Mouse (Mus musculus): ENCODE results near the gene Rims1. TPM values are rescaled to one million over a fixed set of nuclear protein-coding genes. Genes with fewer than 3 reads are reported as not detected.

The Rims1 gene
- polyA plus RNA-seq, 1 experiment from 2014 or later: 8.9 TPM

DNA sequence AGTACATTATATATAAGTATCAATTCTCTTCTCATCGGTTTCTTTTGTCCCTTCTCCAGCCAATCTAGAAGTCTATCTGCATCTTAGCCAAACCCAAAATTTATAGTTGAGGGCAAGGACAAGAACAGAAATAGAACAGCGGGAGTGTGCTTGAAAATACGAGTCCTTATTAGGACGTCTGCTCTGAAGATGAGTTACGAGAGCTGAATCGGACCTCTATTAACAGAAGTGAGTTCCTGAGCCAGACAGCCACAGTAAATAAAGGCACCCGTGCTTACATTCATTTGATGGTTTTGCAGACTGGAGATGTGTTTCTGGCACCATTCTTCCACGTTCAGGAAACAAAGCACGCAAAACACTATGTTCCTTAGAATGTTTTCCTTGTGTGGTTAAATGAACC, 466.9 kb downstream of the Rims1 start:
- H3K9ac ChIP-seq (ENCODE audit: low read length): no peak overlapping the region
- ATAC-seq (replicated peaks; ENCODE audit: low FRiP score, low TSS enrichment, low read depth): 0 out of 2 replicates have a peak, but pooled peaks have one; percentile 50
- peak overlapping the region; percentile 27 for H3K4me2 ChIP-seq (ENCODE audit: low read length)
- H3K4me3 ChIP-seq (ENCODE audit: low read depth, low read length): no peak overlapping the region
- H3K9me3 ChIP-seq (ENCODE audit: control insufficient read depth, low read length): no peaks in the 10 kb centered on the region
- 31% methylated on average over 9 of the region's 9 CpGs for WGBS
- no peaks in the 10 kb centered on the region for H3K36me3 ChIP-seq (ENCODE audit: control insufficient read depth, insufficient read depth, low read length)
- H3K27ac ChIP-seq (ENCODE audit: low read depth): peak overlapping the region; percentile 76
- no peaks in the 10 kb centered on the region for H3K4me1 ChIP-seq (replicated peaks; ENCODE audit: control insufficient read depth, insufficient read depth, low read length)
- H3K27me3 ChIP-seq (replicated peaks; ENCODE audit: control insufficient read depth, insufficient read depth, low read length): no peaks in the 10 kb centered on the region
- DNase-seq (ENCODE audit: low spot score): no peak

GRCm38 (mm10) chr1:22320941-22321676, 484.7 kb downstream of the Rims1 start:
- DNase-seq (ENCODE audit: low spot score): no peak
- 63% methylated on average over 6 of the region's 6 CpGs for WGBS

GRCm38 (mm10) chr1:22315537-22315936, 490.3 kb downstream of the Rims1 start:
- no peak overlapping the region for H3K4me3 ChIP-seq (ENCODE audit: low read depth, low read length)
- H3K27ac ChIP-seq (ENCODE audit: low read depth): no peak overlapping the region
- 22% methylated on average over 2 of the region's 2 CpGs for WGBS
- H3K36me3 ChIP-seq (ENCODE audit: control insufficient read depth, insufficient read depth, low read length): no peaks in the 10 kb centered on the region
- H3K9me3 ChIP-seq (ENCODE audit: control insufficient read depth, low read length): no peaks in the 10 kb centered on the region
- no peaks in the 10 kb centered on the region for H3K27me3 ChIP-seq (replicated peaks; ENCODE audit: control insufficient read depth, insufficient read depth, low read length)
- no peak overlapping the region; the same call in 1 of the 2 replicates for H3K4me2 ChIP-seq (ENCODE audit: low read length)
- ATAC-seq (replicated peaks; ENCODE audit: low FRiP score, low TSS enrichment, low read depth) (no peak), DNase-seq (ENCODE audit: low spot score) (no peak)
- no peak overlapping the region for H3K9ac ChIP-seq (ENCODE audit: low read length)
- 0 out of 2 replicates have a peak, but pooled peaks cover 3% of the 10 kb centered on the region for H3K4me1 ChIP-seq (replicated peaks; ENCODE audit: control insufficient read depth, insufficient read depth, low read length)

More at GRCm38 (mm10) chr1:22320941-22321676, 484.7 kb downstream of the Rims1 start:
- H3K9me3 ChIP-seq (ENCODE audit: control insufficient read depth, low read length): no peaks in the 10 kb centered on the region
- no peaks in the 10 kb centered on the region for H3K27me3 ChIP-seq (replicated peaks; ENCODE audit: control insufficient read depth, insufficient read depth, low read length)
- 0 out of 2 replicates have a peak, but pooled peaks cover 2% of the 10 kb centered on the region for H3K4me1 ChIP-seq (replicated peaks; ENCODE audit: control insufficient read depth, insufficient read depth, low read length)
- H3K36me3 ChIP-seq (ENCODE audit: control insufficient read depth, insufficient read depth, low read length): no peaks in the 10 kb centered on the region
- H3K27ac ChIP-seq (ENCODE audit: low read depth): no peak overlapping the region
- H3K4me3 ChIP-seq (ENCODE audit: low read depth, low read length): no peak overlapping the region
- ATAC-seq (replicated peaks; ENCODE audit: low FRiP score, low TSS enrichment, low read depth): no peak
- no peak overlapping the region for H3K9ac ChIP-seq (ENCODE audit: low read length)
- H3K4me2 ChIP-seq (ENCODE audit: low read length): no peak overlapping the region

DNA sequence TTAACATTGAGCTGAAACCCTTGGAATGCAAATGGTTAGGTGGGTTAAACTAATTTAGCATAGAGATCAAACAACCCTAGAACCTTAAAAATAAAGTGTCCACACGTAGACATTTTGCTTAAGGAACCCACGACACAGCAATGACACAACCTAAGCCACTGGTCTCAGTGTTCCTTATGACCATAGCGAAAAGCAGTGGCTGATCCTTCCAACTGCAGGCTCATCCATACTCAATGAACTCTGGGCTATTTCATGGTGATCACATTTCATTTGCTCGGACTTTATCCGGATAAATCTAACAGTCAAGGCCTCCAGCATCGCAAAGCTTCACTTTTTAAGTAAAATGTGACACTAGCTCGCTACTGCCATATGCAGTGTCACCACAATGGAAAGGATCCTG, 494.3 kb downstream of the Rims1 start:
- H3K27ac ChIP-seq (ENCODE audit: low read depth): no peak overlapping the region
- H3K4me2 ChIP-seq (ENCODE audit: low read length): no peak overlapping the region
- WGBS: 85% methylated on average over 7 of the region's 7 CpGs
- no peaks in the 10 kb centered on the region for H3K36me3 ChIP-seq (ENCODE audit: control insufficient read depth, insufficient read depth, low read length)
- no peak overlapping the region for H3K9ac ChIP-seq (ENCODE audit: low read length)
- no peaks in the 10 kb centered on the region for H3K9me3 ChIP-seq (ENCODE audit: control insufficient read depth, low read length)
- H3K4me3 ChIP-seq (ENCODE audit: low read depth, low read length): no peak overlapping the region
- H3K27me3 ChIP-seq (replicated peaks; ENCODE audit: control insufficient read depth, insufficient read depth, low read length): no peaks in the 10 kb centered on the region
- no peak for ATAC-seq (replicated peaks; ENCODE audit: low FRiP score, low TSS enrichment, low read depth)
- H3K4me1 ChIP-seq (replicated peaks; ENCODE audit: control insufficient read depth, insufficient read depth, low read length): 0 out of 2 replicates have a peak, but pooled peaks cover 3% of the 10 kb centered on the region
- no peak for DNase-seq (ENCODE audit: low spot score)

GRCm38 (mm10) chr1:22306519-22306918, 499.3 kb downstream of the Rims1 start:
- WGBS: 81% methylated on average over 5 of the region's 5 CpGs
- DNase-seq (ENCODE audit: low spot score) (no peak), ATAC-seq (replicated peaks; ENCODE audit: low FRiP score, low TSS enrichment, low read depth) (no peak)
- no peak overlapping the region for H3K9ac ChIP-seq (ENCODE audit: low read length)
- H3K36me3 ChIP-seq (ENCODE audit: control insufficient read depth, insufficient read depth, low read length): no peaks in the 10 kb centered on the region
- H3K4me3 ChIP-seq (ENCODE audit: low read depth, low read length): no peak overlapping the region
- no peak overlapping the region for H3K27ac ChIP-seq (ENCODE audit: low read depth)
- H3K27me3 ChIP-seq (replicated peaks; ENCODE audit: control insufficient read depth, insufficient read depth, low read length): no peaks in the 10 kb centered on the region
- no peak overlapping the region for H3K4me2 ChIP-seq (ENCODE audit: low read length)
- no peaks in the 10 kb centered on the region for H3K4me1 ChIP-seq (replicated peaks; ENCODE audit: control insufficient read depth, insufficient read depth, low read length)
- no peaks in the 10 kb centered on the region for H3K9me3 ChIP-seq (ENCODE audit: control insufficient read depth, low read length)

DNA sequence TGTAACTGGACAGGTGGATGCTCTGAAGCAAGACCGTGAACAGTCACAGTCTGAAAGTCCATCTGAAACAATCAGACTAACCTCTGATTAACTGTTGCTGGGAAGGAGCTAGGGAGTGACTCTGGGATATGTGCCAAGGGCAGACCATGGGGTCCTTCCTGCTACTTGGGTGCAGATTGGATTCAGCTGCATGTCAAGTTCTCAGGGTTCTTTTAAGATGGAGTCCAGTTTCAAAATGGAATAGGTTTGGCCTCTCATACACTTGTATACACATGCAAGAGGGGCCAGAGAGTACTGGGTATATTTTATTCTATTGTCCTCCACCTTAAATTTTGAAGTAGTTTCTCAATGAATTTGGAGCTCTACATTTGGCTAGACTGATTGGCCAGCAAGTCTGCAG, 499.9 kb downstream of the Rims1 start:
- 88% methylated on average over 1 of the region's 1 CpGs for WGBS

GRCm38 (mm10) chr1:22293953-22294352, 511.8 kb downstream of the Rims1 start:
- Histone ChIP-seq H3K9ac (ENCODE audit: low read length) (no peak overlapping the region), H3K27ac (ENCODE audit: low read depth) (no peak overlapping the region), H3K36me3 (ENCODE audit: control insufficient read depth, insufficient read depth, low read length) (no peaks in the 10 kb centered on the region), H3K4me1 (replicated peaks; ENCODE audit: control insufficient read depth, insufficient read depth, low read length) (no peaks in the 10 kb centered on the region), H3K9me3 (ENCODE audit: control insufficient read depth, low read length) (no peaks in the 10 kb centered on the region), H3K27me3 (replicated peaks; ENCODE audit: control insufficient read depth, insufficient read depth, low read length) (no peaks in the 10 kb centered on the region), H3K4me3 (ENCODE audit: low read depth, low read length) (no peak overlapping the region), H3K4me2 (ENCODE audit: low read length) (no peak overlapping the region)
- no peak for DNase-seq (ENCODE audit: low spot score)
- WGBS: 19% methylated on average over 3 of the region's 3 CpGs
- ATAC-seq (replicated peaks; ENCODE audit: low FRiP score, low TSS enrichment, low read depth): no peak

More for the DNA sequence above, 499.9 kb downstream of the Rims1 start:
- no peaks in the 10 kb centered on the region for H3K36me3 ChIP-seq (ENCODE audit: control insufficient read depth, insufficient read depth, low read length)
- H3K4me3 ChIP-seq (ENCODE audit: low read depth, low read length): no peak overlapping the region
- no peaks in the 10 kb centered on the region for H3K27me3 ChIP-seq (replicated peaks; ENCODE audit: control insufficient read depth, insufficient read depth, low read length)
- H3K4me2 ChIP-seq (ENCODE audit: low read length): no peak overlapping the region
- H3K9ac ChIP-seq (ENCODE audit: low read length): no peak overlapping the region
- H3K9me3 ChIP-seq (ENCODE audit: control insufficient read depth, low read length): no peaks in the 10 kb centered on the region
- H3K4me1 ChIP-seq (replicated peaks; ENCODE audit: control insufficient read depth, insufficient read depth, low read length): no peaks in the 10 kb centered on the region
- DNase-seq (ENCODE audit: low spot score): no peak
- no peak for ATAC-seq (replicated peaks; ENCODE audit: low FRiP score, low TSS enrichment, low read depth)
- no peak overlapping the region for H3K27ac ChIP-seq (ENCODE audit: low read depth)

- no peak overlapping the region for H3K4me3 ChIP-seq (ENCODE audit: low read depth, low read length)
- no peaks in the 10 kb centered on the region for H3K27me3 ChIP-seq (replicated peaks; ENCODE audit: control insufficient read depth, insufficient read depth, low read length)
- no peak for ATAC-seq (replicated peaks; ENCODE audit: low FRiP score, low TSS enrichment, low read depth)
- no peak overlapping the region for H3K9ac ChIP-seq (ENCODE audit: low read length)
- no peak for DNase-seq (ENCODE audit: low spot score)
- H3K36me3 ChIP-seq (ENCODE audit: control insufficient read depth, insufficient read depth, low read length): no peaks in the 10 kb centered on the region
- no peak overlapping the region for H3K4me2 ChIP-seq (ENCODE audit: low read length)
- no peak overlapping the region for H3K27ac ChIP-seq (ENCODE audit: low read depth)
- H3K9me3 ChIP-seq (ENCODE audit: control insufficient read depth, low read length): no peaks in the 10 kb centered on the region
- WGBS: 20% methylated on average over 2 of the region's 2 CpGs
- no peaks in the 10 kb centered on the region for H3K4me1 ChIP-seq (replicated peaks; ENCODE audit: control insufficient read depth, insufficient read depth, low read length)
Measured at GRCm38 (mm10) chr1:22293310-22293709, 512.5 kb downstream of the Rims1 start.

DNA sequence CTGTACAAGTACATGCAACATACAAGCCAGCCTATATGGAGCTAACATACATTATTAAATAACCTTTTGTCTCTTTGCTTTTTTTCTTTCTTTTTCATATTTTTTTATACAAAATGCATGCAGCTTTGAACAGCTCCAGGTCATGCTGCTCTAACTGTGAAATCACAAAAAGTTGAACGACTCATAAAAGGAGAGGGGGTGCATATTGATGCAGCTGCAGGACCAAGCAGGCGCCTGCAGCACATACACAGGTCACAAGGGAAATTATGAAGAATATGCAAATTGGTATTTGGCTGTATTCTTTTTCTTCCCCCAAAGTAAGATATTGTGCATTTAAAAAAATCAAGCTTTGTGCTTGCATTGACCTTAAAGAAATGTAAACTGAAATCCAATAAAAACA, 519.0 kb downstream of the Rims1 start:
- H3K27ac ChIP-seq (ENCODE audit: low read depth): no peak overlapping the region
- no peak for ATAC-seq (replicated peaks; ENCODE audit: low FRiP score, low TSS enrichment, low read depth)
- no peak overlapping the region for H3K4me3 ChIP-seq (ENCODE audit: low read depth, low read length)
- no peaks in the 10 kb centered on the region for H3K36me3 ChIP-seq (ENCODE audit: control insufficient read depth, insufficient read depth, low read length)
- H3K4me2 ChIP-seq (ENCODE audit: low read length): no peak overlapping the region
- DNase-seq (ENCODE audit: low spot score): no peak
- no peaks in the 10 kb centered on the region for H3K27me3 ChIP-seq (replicated peaks; ENCODE audit: control insufficient read depth, insufficient read depth, low read length)
- H3K9ac ChIP-seq (ENCODE audit: low read length): no peak overlapping the region
- H3K9me3 ChIP-seq (ENCODE audit: control insufficient read depth, low read length): no peaks in the 10 kb centered on the region
- WGBS: 74% methylated on average over 2 of the region's 2 CpGs
- no peaks in the 10 kb centered on the region for H3K4me1 ChIP-seq (replicated peaks; ENCODE audit: control insufficient read depth, insufficient read depth, low read length)

Measured in intestine, embryonic 14.5 days (tissue).